13 mouse cellular contexts compared by ENCODE assay signal in genomic region chr10:12737926-12738325, GRCm38 (mm10).
DNase-seq lines count a peak whose midpoint lies in the region; ATAC-seq and TF ChIP-seq lines count a peak whose summit lies in the region.
"Had no signal": no experiment of that assay in that cellular context is flagged by ENCODE, and none has a peak within 500 bp of the region (broad histone marks: within the 10 kb centered on the region; RNA-seq: fewer than 3 reads in every experiment).

No protein-coding gene starts in this region.

- H3K27ac ChIP-seq in heart, embryonic 13.5 days (replicated peaks): peak overlapping the region; percentile 36
- H3K27ac ChIP-seq in lung, postnatal 0 days (ENCODE audit: low read length): no peak overlapping the region
- no peak overlapping the region; the same call in 1 of the 2 replicates for H3K27ac ChIP-seq in intestine, embryonic 14.5 days (ENCODE audit: low read depth)
- H3K27ac ChIP-seq: hindbrain, embryonic 15.5 days; left cerebral cortex, adult 2 months; midbrain, embryonic 13.5 days; neural tube, embryonic 12.5 days had no signal

- H3K9ac ChIP-seq in heart, embryonic 13.5 days: no peak overlapping the region
- no peak overlapping the region for H3K9ac ChIP-seq in lung, postnatal 0 days (replicated peaks; ENCODE audit: low read depth)
- H3K9ac ChIP-seq in intestine, embryonic 14.5 days (ENCODE audit: low read length): no peak overlapping the region
- H3K9ac ChIP-seq: hindbrain, embryonic 15.5 days; midbrain, embryonic 13.5 days; neural tube, embryonic 12.5 days had no signal

- ATAC-seq in heart, embryonic 13.5 days (ENCODE audit: extremely low read depth, insufficient number of reproducible peaks, low FRiP score, low TSS enrichment): no peak
- ATAC-seq in lung, postnatal 0 days: peak; percentile 43
- ATAC-seq in intestine, embryonic 14.5 days (replicated peaks; ENCODE audit: low FRiP score, low TSS enrichment, low read depth): peak; percentile 5; the same call in 1 of the 2 replicates
- ATAC-seq: midbrain, embryonic 13.5 days had no signal

- peaks cover 4% of the 10 kb centered on the region; the same call in 1 of the 2 replicates for H3K9me3 ChIP-seq in heart, embryonic 13.5 days
- no peaks in the 10 kb centered on the region for H3K9me3 ChIP-seq in lung, postnatal 0 days (ENCODE audit: low read length)
- H3K9me3 ChIP-seq in intestine, embryonic 14.5 days (ENCODE audit: control insufficient read depth, low read length): peaks cover 7% of the 10 kb centered on the region; the same call in 1 of the 2 replicates
- H3K9me3 ChIP-seq: hindbrain, embryonic 15.5 days; neural tube, embryonic 12.5 days had no signal

- DNase-seq in heart, adult 9 months (ENCODE audit: low spot score in 2 of 2): no peak
- DNase-seq in lung, postnatal 0 days (ENCODE audit: low spot score): peak; percentile 11
- DNase-seq in lung, adult 18-20 months: no peak
- no peak for DNase-seq in intestine, embryonic 14.5 days (ENCODE audit: low spot score)
- DNase-seq in retina, postnatal 1 day: peak; percentile 34
- no peak for DNase-seq in left cerebral cortex, postnatal 25 days (ENCODE audit: low spot score in 2 of 2)
- DNase-seq in gastrocnemius, adult 18-20 months (ENCODE audit: low spot score): no peak

- H3K4me3 ChIP-seq in heart, embryonic 13.5 days: no peak overlapping the region
- H3K4me3 ChIP-seq in lung, postnatal 0 days (ENCODE audit: low read depth, low read length): no peak overlapping the region
- no peak overlapping the region for H3K4me3 ChIP-seq in intestine, embryonic 14.5 days (ENCODE audit: low read depth, low read length)
- H3K4me3 ChIP-seq: hindbrain, embryonic 15.5 days; left cerebral cortex, adult 2 months; midbrain, embryonic 13.5 days; neural tube, embryonic 12.5 days had no signal

- no peak for TF ChIP-seq EP300 in lung, postnatal 0 days (IDR thresholded peaks at IDR 0.05)

- H3K27me3 ChIP-seq in heart, embryonic 13.5 days (replicated peaks): no peaks in the 10 kb centered on the region
- no peaks in the 10 kb centered on the region for H3K27me3 ChIP-seq in lung, postnatal 0 days (replicated peaks; ENCODE audit: insufficient read depth, low read length)
- H3K27me3 ChIP-seq in intestine, embryonic 14.5 days (replicated peaks; ENCODE audit: control insufficient read depth, insufficient read depth, low read length): no peaks in the 10 kb centered on the region
- H3K27me3 ChIP-seq: CH12.LX; hindbrain, embryonic 15.5 days; midbrain, embryonic 13.5 days; neural tube, embryonic 12.5 days had no signal

- no peak overlapping the region for H3K4me2 ChIP-seq in heart, embryonic 13.5 days
- H3K4me2 ChIP-seq in lung, postnatal 0 days (replicated peaks; ENCODE audit: low read depth, low read length): no peak overlapping the region
- no peak overlapping the region for H3K4me2 ChIP-seq in intestine, embryonic 14.5 days (ENCODE audit: low read length)
- H3K4me2 ChIP-seq: hindbrain, embryonic 15.5 days; midbrain, embryonic 13.5 days; neural tube, embryonic 12.5 days had no signal

- peaks cover 63% of the 10 kb centered on the region for H3K36me3 ChIP-seq in heart, embryonic 13.5 days
- peaks cover 4% of the 10 kb centered on the region; the same call in 1 of the 2 replicates for H3K36me3 ChIP-seq in lung, postnatal 0 days (ENCODE audit: insufficient read depth, low read length)
- H3K36me3 ChIP-seq in intestine, embryonic 14.5 days (ENCODE audit: control insufficient read depth, insufficient read depth, low read length): peaks cover 42% of the 10 kb centered on the region

- no peak for TF ChIP-seq CTCF in lung, postnatal 0 days (IDR thresholded peaks at IDR 0.05)

- WGBS in heart, embryonic 13.5 days: 49% methylated on average over 9 of the region's 9 CpGs
- WGBS in lung, postnatal 0 days: 76% methylated on average over 9 of the region's 9 CpGs
- WGBS in intestine, embryonic 14.5 days: 76% methylated on average over 9 of the region's 9 CpGs

- intact Hi-C loops in left cerebral cortex, postnatal 25 days (cut with DNase I): loop anchor here (5.0 kb wide), 1 partner anchor 129 kb away; the partner anchor contains the start of gene Utrn

- peaks cover 43% of the 10 kb centered on the region for H3K4me1 ChIP-seq in heart, embryonic 13.5 days
- no peaks in the 10 kb centered on the region for H3K4me1 ChIP-seq in lung, postnatal 0 days (ENCODE audit: insufficient read depth, low read depth, low read length)
- peaks cover 6% of the 10 kb centered on the region; the same call in 1 of the 2 replicates for H3K4me1 ChIP-seq in intestine, embryonic 14.5 days (replicated peaks; ENCODE audit: control insufficient read depth, insufficient read depth, low read length)

Comparison
In these comparisons a context has a peak if more than half of its experiments do, and no peak if none do; other contexts are left out.
1. DNase-seq: peak in lung, postnatal 0 days (single experiment) and retina, postnatal 1 day (single experiment); none in heart, adult 9 months (0 of 2), lung, adult 18-20 months (0 of 2), intestine, embryonic 14.5 days (single experiment), left cerebral cortex, postnatal 25 days (0 of 2) and gastrocnemius, adult 18-20 months (single experiment).